Mouse (Mus musculus) brain, embryonic 18.5 days (tissue): Measurements from ENCODE around the gene Pias4.
A peak's percentile ranks its signal among the peaks of the same experiment; 100 is the strongest.
"Not testable (repeated sequence)": the region's sequence is repeated elsewhere in the genome, so short reads cannot be mapped to it uniquely, and the experiment has no call there.

ENCODE experiments used
- DNase-seq: peaks from one replicate; pipeline ENCODE4 v3.0.0-alpha.2; 2012; ENCODE audit warnings: low read depth, low spot score

Pias4 gene

DNA sequence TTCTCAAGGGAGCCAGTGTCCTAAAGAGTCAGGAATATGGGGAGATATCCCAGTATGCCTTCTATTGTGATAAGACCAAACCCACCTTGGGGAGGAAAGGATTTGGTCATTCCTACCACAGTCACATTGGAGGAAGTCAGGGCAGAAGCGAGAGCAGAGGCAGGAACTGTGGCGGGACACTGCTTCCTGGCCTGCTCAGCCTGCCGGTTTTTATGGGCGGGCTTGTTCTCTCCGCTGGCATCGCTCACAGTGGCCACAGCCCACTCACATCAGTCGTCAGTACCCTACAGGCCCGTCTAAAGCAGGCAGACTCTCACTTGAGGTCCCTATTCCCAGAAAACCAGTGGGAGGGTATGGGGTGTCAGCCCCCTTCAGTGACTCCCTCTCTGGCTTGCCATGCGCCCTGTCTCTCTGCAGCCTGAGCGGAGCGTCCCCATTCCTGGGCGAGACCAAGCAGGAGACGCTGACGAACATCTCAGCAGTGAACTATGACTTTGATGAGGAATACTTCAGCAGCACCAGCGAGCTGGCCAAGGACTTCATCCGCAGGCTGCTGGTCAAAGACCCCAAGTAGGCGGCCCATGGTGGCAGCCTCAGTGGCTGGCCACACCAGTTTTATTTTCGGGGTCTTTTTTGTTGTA lies 23.7 kb upstream of the Pias4 start:
- no peak for DNase-seq

- no peak for DNase-seq
Observed at GRCm38 (mm10) chr10:81190912-81191321, 23.2 kb upstream of the Pias4 start.

DNA sequence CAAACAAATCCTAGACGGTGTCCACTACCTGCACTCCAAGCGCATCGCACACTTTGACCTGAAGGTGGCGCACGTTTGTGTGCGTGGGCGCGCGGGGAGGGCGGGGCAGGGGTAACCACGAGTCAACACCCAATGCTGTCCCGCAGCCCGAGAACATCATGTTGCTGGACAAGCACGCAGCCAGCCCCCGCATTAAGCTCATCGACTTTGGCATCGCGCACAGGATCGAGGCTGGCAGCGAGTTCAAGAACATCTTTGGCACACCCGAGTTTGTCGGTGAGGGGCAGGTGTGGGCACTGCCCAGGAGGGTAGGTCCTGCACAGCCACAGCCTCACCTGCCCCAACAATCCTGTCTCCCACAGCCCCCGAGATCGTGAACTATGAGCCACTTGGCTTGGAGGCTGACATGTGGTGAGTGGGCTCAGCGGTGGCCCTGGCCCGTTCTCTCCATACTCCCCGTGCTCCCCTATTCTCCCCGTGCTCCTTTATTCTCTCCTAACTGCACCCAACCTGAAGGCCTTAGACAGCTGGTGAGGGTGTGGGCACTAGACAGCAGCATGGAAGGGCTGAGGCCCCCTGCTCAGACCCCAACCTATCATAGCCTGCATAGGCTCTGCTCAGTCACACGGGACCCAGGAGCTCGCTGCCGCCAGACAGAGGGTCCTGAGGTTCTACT lies 22.7 kb upstream of the Pias4 start:
- no peak for DNase-seq

GRCm38 (mm10) chr10:81189821-81190220 lies 22.1 kb upstream of the Pias4 start:
- DNase-seq, result no peak

DNA sequence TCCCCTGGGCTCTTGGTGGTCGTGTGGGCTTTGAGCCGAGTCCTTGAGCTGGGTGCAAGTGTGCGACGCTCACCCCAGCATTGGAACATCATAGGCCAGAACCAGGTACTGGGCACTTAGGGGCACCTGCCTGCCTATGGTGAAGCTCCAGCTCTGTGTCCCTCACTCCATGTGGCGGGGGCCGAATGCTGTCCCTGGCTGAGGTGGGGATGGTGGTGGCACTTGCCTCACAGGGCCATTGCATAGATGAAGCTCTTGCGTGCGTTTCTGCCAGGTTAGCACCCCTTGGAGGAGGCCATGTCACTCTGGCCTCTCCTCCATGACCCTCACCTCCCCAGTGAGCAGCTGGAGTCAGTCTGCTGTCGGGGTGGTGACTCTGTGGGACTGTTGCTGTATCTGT lies 19.4 kb upstream of the Pias4 start:
- no peak for DNase-seq

GRCm38 (mm10) chr10:81184765-81185164 lies 17.0 kb upstream of the Pias4 start:
- no peak for DNase-seq

DNA sequence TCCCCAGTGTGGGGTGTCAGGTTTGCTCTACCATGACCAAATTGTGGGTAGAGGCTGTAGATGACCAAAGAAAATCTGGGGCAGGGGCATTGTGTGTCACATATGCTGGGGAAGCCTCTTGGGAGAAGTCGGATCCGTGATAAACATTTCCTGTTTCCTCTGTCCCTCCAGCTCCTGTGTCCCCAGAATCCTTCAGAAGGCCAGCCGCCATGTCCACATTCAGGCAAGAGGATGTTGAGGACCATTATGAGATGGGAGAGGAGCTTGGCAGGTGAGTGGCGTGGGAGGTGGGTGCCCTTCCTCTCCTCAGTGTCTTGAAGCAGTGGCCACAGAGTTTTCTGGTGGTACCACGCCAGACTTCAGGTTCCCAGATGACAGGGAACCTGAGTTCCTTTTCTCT lies 16.1 kb upstream of the Pias4 start, which contains the start of gene 4930442H23Rik:
4930442H23Rik (minus strand) TSS at position 45 of the 400 bp plus-strand sequence.
- DNase-seq, result no peak

DNA sequence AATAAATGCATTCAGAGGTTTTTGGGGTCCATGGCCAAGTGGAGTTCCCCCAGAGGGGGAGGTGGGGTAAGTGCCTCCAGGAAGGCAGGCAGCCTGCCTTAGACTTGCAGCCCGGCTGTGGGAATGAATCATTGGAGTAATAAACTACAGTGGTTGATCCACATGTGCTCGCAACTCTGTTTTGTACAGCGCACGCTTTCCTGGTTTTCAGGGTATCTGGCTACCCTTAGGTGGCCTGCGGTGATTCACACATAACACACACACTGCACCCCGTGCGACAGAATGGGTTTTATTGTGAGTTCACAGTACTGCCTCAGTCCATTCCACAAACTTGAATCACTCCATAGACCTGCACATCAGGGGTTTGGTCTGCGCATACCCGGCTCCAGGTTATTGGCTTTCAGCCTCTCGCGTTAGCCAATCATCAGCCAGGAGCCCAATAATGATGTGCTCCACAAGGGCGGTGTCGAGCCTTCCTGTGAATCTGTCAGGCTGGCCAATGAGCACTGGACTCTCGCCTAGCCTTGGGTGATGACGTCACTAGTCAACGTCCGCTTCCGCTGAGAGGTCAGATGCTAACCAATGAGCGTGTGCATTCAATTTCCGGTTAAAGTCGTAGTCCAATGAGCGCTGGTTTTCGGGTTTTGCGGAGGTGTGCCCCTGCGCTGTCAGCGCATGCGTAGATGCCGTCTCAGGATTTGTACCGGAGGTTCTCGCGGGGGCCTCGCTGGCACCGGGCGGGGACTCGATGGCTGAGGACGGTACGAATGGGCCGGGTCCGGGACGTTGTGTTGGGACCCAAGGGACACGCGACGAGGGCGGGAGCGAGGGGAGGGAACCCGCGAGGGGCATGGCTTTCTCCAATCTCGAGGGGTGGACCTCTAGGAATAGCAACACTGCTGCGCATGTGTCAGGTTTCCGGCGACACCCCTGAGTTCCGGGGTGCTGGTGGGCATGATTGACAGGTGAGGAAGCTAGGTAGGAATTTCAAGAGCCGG lies 14.9 kb upstream of the Pias4 start, which contains the start of gene Dapk3:
Dapk3 (plus strand) TSS at position 670 of the 998 bp plus-strand sequence.
- DNase-seq, result peak; percentile 99

DNA sequence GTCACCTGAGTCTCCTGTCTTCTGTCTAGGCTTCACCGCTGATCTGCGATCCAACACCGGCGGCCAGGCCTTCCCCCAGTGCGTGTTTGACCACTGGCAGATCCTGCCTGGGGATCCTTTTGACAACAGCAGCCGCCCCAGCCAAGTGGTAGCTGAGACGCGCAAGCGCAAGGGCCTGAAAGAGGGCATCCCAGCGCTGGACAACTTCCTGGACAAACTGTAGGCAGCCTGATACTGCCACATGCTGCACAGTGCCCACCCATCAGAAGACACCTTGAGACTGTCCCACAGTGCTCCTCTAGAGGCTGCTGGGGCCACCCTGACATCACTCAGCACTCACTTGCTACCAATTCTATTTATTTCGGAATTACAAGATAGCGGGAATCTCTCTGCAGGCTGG lies 14.1 kb upstream of the Pias4 start:
- not testable (repeated sequence) for DNase-seq

DNA sequence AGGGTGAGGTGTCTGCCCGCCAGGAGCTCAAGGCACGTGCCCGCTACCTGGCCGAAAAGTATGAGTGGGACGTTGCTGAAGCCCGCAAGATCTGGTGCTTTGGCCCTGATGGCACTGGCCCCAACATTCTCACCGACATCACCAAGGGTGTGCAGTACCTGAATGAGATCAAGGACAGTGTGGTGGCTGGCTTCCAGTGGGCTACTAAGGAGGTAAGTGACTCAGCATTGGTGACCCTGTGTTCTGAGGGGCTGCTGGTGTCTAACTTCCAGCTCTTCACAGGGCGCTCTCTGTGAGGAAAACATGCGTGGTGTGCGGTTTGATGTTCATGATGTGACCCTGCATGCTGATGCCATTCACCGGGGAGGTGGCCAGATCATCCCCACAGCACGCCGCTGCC lies 13.2 kb upstream of the Pias4 start:
- no peak for DNase-seq

- no peak for DNase-seq
Observed at GRCm38 (mm10) chr10:81179451-81180342, 12.0 kb upstream of the Pias4 start.

DNA sequence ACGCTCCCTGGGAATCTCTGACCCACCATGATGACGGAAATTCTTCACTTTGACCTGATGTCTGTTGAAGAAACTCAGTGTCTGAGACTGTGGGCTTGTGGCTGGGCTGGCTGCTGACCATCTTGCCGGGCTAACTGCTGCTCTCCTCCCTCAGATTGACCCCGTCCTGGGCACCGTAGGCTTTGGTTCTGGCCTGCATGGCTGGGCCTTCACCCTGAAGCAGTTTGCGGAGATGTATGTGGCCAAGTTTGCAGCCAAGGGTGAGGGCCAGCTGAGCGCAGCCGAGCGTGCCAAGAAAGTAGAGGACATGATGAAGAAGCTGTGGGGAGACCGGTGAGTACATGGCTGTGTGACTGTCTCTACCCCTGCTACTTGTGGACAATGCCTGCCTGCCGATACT lies 11.2 kb upstream of the Pias4 start:
- no peak for DNase-seq

DNA sequence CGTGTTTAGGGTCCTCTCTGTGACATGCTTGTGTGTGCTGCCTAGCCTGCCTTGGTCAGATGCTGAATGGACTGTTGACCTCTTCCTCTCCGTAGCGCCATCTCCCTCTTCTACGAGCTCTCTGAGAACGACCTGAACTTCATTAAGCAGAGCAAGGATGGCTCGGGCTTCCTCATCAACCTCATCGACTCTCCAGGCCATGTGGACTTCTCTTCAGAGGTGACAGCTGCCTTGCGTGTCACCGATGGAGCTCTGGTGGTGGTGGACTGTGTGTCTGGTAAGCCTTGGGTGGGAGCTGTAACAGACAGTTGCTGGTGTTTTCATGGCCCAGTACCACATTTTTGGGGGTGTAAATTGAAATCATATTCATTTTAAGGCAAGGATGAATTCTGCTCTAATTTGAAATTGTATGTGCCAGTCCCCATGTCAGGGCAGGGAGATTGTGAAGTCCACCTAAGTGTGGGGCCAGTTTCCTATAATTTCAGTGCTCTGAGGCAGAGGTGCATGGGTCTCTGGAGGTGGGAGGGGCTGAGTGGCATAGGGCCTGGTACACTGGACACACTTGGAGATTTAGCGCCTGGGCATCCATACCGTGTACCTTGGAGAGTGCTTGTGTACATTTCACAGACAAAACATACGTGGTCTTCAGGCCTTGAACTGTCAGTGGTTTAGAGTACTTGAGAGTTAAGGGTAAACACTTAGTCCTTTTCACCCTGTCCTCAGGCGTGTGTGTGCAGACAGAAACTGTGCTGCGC lies 10.4 kb upstream of the Pias4 start:
- no peak for DNase-seq

DNA sequence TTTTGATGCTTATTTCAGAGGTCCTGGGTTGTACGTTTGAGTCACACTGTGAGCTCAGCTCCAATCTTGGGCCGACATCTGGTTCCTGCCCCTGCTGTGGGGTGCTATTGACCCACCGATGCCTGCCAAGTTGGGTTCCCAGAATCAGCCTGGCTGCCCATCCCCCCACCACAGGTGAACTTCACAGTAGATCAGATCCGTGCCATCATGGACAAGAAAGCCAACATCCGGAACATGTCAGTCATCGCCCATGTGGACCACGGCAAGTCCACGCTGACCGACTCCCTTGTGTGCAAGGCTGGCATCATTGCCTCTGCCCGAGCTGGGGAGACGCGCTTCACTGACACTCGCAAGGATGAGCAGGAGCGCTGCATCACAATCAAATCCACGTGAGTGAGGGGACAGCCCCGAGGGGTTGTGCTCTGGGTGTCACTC lies 9.8 kb upstream of the Pias4 start:
- no peak for DNase-seq

GRCm38 (mm10) chr10:81176466-81177271 lies 8.9 kb upstream of the Pias4 start, which contains the start of gene Eef2:
Eef2 (plus strand) TSS chr10:81176631.
- DNase-seq, result peak; percentile 94

GRCm38 (mm10) chr10:81175936-81176465 lies 8.3 kb upstream of the Pias4 start:
- no peak for DNase-seq

DNA sequence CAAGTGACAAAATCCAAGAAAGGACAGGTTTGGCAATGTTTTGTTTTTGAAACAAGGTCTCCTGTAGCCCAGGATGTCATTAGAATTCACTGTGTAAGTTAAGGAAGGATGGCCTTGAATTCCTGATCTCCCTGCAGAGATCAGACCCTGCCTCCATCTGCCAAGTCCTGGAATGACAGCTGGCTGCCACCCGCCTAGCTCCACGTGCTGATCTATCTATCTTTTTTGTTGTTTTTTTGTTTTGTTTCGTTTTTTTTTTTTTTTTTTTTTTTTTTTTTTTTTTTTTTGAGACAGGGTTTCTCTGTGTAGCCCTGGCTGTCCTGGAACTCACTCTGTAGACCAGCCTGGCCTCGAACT lies 7.6 kb upstream of the Pias4 start:
- DNase-seq, result not testable (repeated sequence)

DNA sequence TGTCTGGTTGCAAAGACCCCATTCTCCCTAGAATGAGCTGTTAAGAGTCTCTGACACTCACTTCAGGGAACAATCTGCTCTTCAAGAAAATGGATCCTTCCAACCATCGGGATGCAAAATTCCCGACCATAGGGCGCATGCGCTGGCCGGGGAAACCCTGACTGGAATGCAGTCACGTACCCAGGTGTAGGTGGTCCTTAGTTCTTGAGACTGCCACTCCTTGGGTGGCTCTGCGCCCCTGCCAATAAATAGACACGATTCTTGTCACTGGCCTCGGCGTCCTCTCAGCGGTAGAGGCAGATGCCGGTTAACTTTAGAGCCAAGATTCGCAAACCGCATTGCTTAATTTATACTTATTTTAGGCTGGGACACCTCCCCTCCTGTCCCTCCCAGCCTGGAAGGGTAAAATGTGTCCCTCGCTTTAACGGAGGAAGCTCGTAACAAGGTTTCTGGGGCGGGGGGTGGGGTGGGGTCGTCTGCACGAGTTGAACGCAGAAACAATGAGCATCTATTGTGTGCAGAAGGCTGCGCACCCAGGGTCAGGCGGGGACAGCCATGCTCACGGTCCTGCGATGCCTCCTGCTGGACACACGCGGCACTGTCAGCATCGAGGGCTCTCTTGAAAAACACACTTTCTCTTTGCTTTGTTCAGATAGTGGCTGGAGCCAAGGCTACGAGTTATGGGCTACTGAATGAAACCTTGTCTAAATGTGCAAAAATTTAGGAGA lies 7.1 kb upstream of the Pias4 start:
- no peak for DNase-seq
